Mouse (Mus musculus) erythroblast, embryonic 14.5 days (primary cell): ENCODE measurements around the gene Mrtfb.

Source experiments
- GATA1 ChIP-seq: IDR thresholded peaks from 2 replicates; pipeline ENCODE4 v1.6.1; 2012; ENCODE audit warnings: low read length, inconsistent platforms, mixed read lengths
- TAL1 ChIP-seq: IDR thresholded peaks from 3 replicates; pipeline ENCODE4 v1.6.1; 2012; ENCODE audit warnings: low read length, inconsistent platforms, mixed read lengths

- no peak for TF ChIP-seq GATA1
- no peak for TF ChIP-seq TAL1
Observed at GRCm38 (mm10) chr16:13423587-13424355, 167.5 kb downstream of the Mrtfb start.
